8 mouse cellular contexts compared by ENCODE assay signal in the genomic region with DNA sequence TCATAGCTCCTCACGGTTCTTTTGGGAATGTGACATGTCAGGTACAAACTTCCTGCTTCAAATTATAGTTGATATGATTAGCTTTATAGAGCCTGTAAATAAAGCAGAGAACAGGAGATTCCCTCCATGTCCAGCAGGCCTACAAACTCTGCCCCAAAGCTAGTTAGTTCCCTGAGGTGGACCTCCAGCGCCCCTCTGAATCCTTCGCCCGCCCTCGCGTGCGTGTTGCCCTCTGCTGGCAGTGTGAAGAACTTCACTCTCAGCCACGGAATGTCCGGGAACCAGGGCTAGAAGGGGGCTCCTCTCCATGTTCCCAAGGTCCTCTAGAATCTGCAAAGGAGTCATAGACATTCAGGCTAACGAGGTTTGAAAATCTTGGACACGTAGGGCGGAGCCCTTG. TPM values are rescaled to one million over a fixed set of nuclear protein-coding genes. Genes with fewer than 3 reads are reported as not detected.
A peak's percentile ranks its signal among the peaks of the same experiment; 100 is the strongest.
DNase-seq lines count a peak whose midpoint lies in the region; ATAC-seq and TF ChIP-seq lines count a peak whose summit lies in the region.

No protein-coding gene starts in this region.

- peak; percentile 88 for TF ChIP-seq CTCF in thymus, adult 2 months (IDR thresholded peaks at IDR 0.05; ENCODE audit: borderline replicate concordance, control insufficient read depth, extremely low read depth, insufficient read depth, low read length, poor library complexity)

- no peak overlapping the region for H3K27ac ChIP-seq in forebrain, embryonic 10.5 days
- H3K27ac ChIP-seq in forebrain, embryonic 14.5 days (ENCODE audit: low read depth, low read length), result no peak overlapping the region
- no peak overlapping the region for H3K27ac ChIP-seq in thymus, adult 2 months (ENCODE audit: control insufficient read depth, insufficient read depth, low read length)
- H3K27ac ChIP-seq in limb, embryonic 10.5 days, result peak overlapping the region; percentile 72

- H3K4me2 ChIP-seq in forebrain, embryonic 14.5 days (ENCODE audit: low read length), result no peak overlapping the region

- no peak overlapping the region for H3K9ac ChIP-seq in forebrain, embryonic 14.5 days (ENCODE audit: low read length)

- no peak overlapping the region for H3K4me3 ChIP-seq in forebrain, embryonic 10.5 days
- H3K4me3 ChIP-seq in forebrain, embryonic 14.5 days (ENCODE audit: low read depth, low read length), result no peak overlapping the region
- H3K4me3 ChIP-seq in thymus, adult 2 months (ENCODE audit: control insufficient read depth, insufficient read depth, low read length), result no peak overlapping the region
- H3K4me3 ChIP-seq in limb, embryonic 10.5 days, result peak overlapping the region; percentile 30; the same call in 1 of the 2 replicates

- peaks cover 31% of the 10 kb centered on the region for H3K4me1 ChIP-seq in forebrain, embryonic 10.5 days
- no peaks in the 10 kb centered on the region for H3K4me1 ChIP-seq in forebrain, embryonic 14.5 days (ENCODE audit: control insufficient read depth, insufficient read depth, low read length)
- H3K4me1 ChIP-seq in thymus, adult 2 months (replicated peaks; ENCODE audit: control insufficient read depth, insufficient read depth, low read length), result peaks cover 9% of the 10 kb centered on the region
- peaks cover 47% of the 10 kb centered on the region for H3K4me1 ChIP-seq in limb, embryonic 10.5 days

- H3K36me3 ChIP-seq in forebrain, embryonic 10.5 days (replicated peaks), result no peaks in the 10 kb centered on the region
- no peaks in the 10 kb centered on the region for H3K36me3 ChIP-seq in forebrain, embryonic 14.5 days (ENCODE audit: control insufficient read depth, insufficient read depth, low read length)
- no peaks in the 10 kb centered on the region for H3K36me3 ChIP-seq in thymus, adult 2 months (ENCODE audit: control insufficient read depth, insufficient read depth, low read length)
- no peaks in the 10 kb centered on the region for H3K36me3 ChIP-seq in limb, embryonic 10.5 days

- TF ChIP-seq POLR2A in thymus, adult 2 months (IDR thresholded peaks at IDR 0.05; ENCODE audit: control insufficient read depth, extremely low read depth, insufficient read depth, low read length, poor library complexity), result no peak

- peak; percentile 50 for DNase-seq in forebrain, embryonic 10.5 days (ENCODE audit: extremely low spot score, low spot score)
- no peak for DNase-seq in forebrain, embryonic 14.5 days (ENCODE audit: low spot score)
- peak; percentile 62 for DNase-seq in thymus, adult 2 months
- DNase-seq in thymus, adult 18-20 months, result no peak
- peak; percentile 83 for DNase-seq in limb, embryonic 10.5 days (ENCODE audit: low spot score)
- DNase-seq in retina, embryonic 14.5 days (ENCODE audit: low spot score), result peak; percentile 76
- no peak for DNase-seq in urinary bladder, postnatal 25 days (ENCODE audit: low spot score)

- peaks cover 100% of the 10 kb centered on the region for H3K27me3 ChIP-seq in forebrain, embryonic 10.5 days (ENCODE audit: poor library complexity, severe bottlenecking)
- H3K27me3 ChIP-seq in forebrain, embryonic 14.5 days (replicated peaks; ENCODE audit: control insufficient read depth, insufficient read depth, low read length), result peaks cover 74% of the 10 kb centered on the region
- H3K27me3 ChIP-seq in thymus, adult 2 months (ENCODE audit: control insufficient read depth, insufficient read depth, low read length), result peaks cover 4% of the 10 kb centered on the region; the same call in 1 of the 2 replicates
- H3K27me3 ChIP-seq in limb, embryonic 10.5 days (ENCODE audit: low read depth, poor library complexity, severe bottlenecking), result peaks cover 89% of the 10 kb centered on the region

- H3K9me3 ChIP-seq in forebrain, embryonic 10.5 days, result no peaks in the 10 kb centered on the region
- H3K9me3 ChIP-seq in forebrain, embryonic 14.5 days (replicated peaks; ENCODE audit: control insufficient read depth, low read length), result no peaks in the 10 kb centered on the region
- no peaks in the 10 kb centered on the region for H3K9me3 ChIP-seq in limb, embryonic 10.5 days (replicated peaks)

- no peak for ATAC-seq in forebrain, embryonic 14.5 days
- no peak for ATAC-seq in frontal cortex, adult (ENCODE audit: low TSS enrichment)

- WGBS in forebrain, embryonic 10.5 days, result 7% methylated on average over 12 of the region's 12 CpGs
- WGBS in forebrain, embryonic 14.5 days, result 5% methylated on average over 12 of the region's 12 CpGs
- WGBS in thymus, adult 2 months, result 6% methylated on average over 12 of the region's 12 CpGs
- 5% methylated on average over 12 of the region's 12 CpGs for WGBS in limb, embryonic 10.5 days

RNA-seq across cellular contexts. Expression of gene Smug1, which starts 11.2 kb away (rescaled TPM):
- polyA plus RNA-seq in forebrain, embryonic 10.5 days (2016; fragmentation: Nextera tagmentation; extraction: Ambion mirVana), result 21.7 and 21.8 TPM in 2 replicates
- polyA plus RNA-seq in forebrain, embryonic 14.5 days (2014; fragmentation: Nextera tagmentation; extraction: Ambion mirVana), result 25.3 and 26.5 TPM in 2 replicates
- polyA plus RNA-seq in thymus, adult 2 months (2012; rRNA removed), result 24.2 and 25.1 TPM in 2 replicates
- polyA plus RNA-seq in limb, embryonic 10.5 days (2016; fragmentation: Nextera tagmentation; extraction: Ambion mirVana), result 16.2 and 16.8 TPM in 2 replicates

Comparison
In these comparisons a context has a peak if more than half of its experiments do, and no peak if none do; other contexts are left out.
1. DNase-seq: peak in forebrain, embryonic 10.5 days (single experiment), thymus, adult 2 months (single experiment), limb, embryonic 10.5 days (single experiment) and retina, embryonic 14.5 days (single experiment); none in forebrain, embryonic 14.5 days (single experiment), thymus, adult 18-20 months (0 of 2) and urinary bladder, postnatal 25 days (single experiment).